Mouse (Mus musculus) testis, adult 2 months (tissue): ENCODE results near the gene Grm3. TPM values are rescaled to one million over a fixed set of nuclear protein-coding genes. Genes with fewer than 3 reads are reported as not detected.

ENCODE experiments used
- H3K27ac ChIP-seq: fragments of 200-500 bp; 2 replicates; pipeline ENCODE4 v1.5.1; 2012; ENCODE audit warnings: low read depth, low read length; ENCODE audit not compliant: control insufficient read depth, insufficient read depth
- H3K27me3 ChIP-seq: fragments of 200-500 bp; 2 replicates; pipeline ENCODE4 v1.6.1; 2012; ENCODE audit warnings: mild to moderate bottlenecking, low read length, moderate library complexity; ENCODE audit not compliant: control insufficient read depth, insufficient read depth
- H3K36me3 ChIP-seq: fragments of 200-500 bp; 2 replicates; pipeline ENCODE4 v1.6.1; 2012; ENCODE audit warnings: mild to moderate bottlenecking, low read length; ENCODE audit not compliant: control insufficient read depth, insufficient read depth
- H3K4me1 ChIP-seq: fragments of 200-500 bp; 2 replicates; pipeline ENCODE4 v1.6.1; 2012; ENCODE audit warnings: low read length; ENCODE audit not compliant: control insufficient read depth, insufficient read depth
- H3K4me3 ChIP-seq: fragments of 200-500 bp; 2 replicates; pipeline ENCODE4 v1.5.1; 2012; ENCODE audit warnings: low read depth, mild to moderate bottlenecking, low read length, moderate library complexity, mixed read lengths; ENCODE audit not compliant: control insufficient read depth
- CTCF ChIP-seq: fragments of 200-500 bp; IDR thresholded peaks from 2 replicates; pipeline ENCODE4 v1.5.1; 2012; ENCODE audit warnings: low read depth, mild to moderate bottlenecking, inconsistent platforms, low read length, moderate library complexity; ENCODE audit not compliant: control insufficient read depth, insufficient read depth, insufficient replicate concordance
- POLR2A ChIP-seq: fragments of 200-500 bp; IDR thresholded peaks from 2 replicates; pipeline ENCODE4 v1.6.1; 2012; ENCODE audit warnings: low read depth, mild to moderate bottlenecking, inconsistent platforms, low read length, moderate library complexity; ENCODE audit not compliant: control insufficient read depth
- polyA plus RNA-seq: library from polyadenylated mRNA; depleted of rRNA; stranded (reverse); fragments of >200 nt; gene quantifications from 2 replicates; pipeline ENCODE4 v1.2.3, GENCODE M21; 2012

The Grm3 gene
- polyA plus RNA-seq, 1 experiment: 0.28 TPM

DNA sequence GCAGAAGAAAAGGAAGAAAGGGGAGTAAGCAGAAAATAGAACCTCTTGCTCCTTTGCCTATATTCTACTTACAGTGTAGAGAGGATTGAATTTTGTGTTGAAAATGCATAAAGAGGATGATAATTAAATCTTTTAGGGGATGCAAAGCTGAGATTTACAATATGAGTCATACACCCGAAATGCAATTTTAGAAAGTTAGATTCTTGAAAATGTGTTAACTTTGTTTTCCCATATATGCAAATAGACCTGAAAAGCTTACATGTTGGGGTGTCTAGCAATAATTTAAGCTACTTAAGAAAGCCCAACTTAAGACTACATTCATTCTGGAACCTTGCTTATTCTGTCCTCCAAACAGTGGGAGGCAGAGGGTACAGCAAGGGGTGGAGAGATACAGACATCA lies 56.0 kb downstream of the Grm3 start:
- TF ChIP-seq CTCF (no peak), POLR2A (no peak)
- no peaks in the 10 kb centered on the region for H3K4me1 ChIP-seq
- no peaks in the 10 kb centered on the region for H3K27me3 ChIP-seq
- no peak overlapping the region for H3K4me3 ChIP-seq
- H3K36me3 ChIP-seq: no peaks in the 10 kb centered on the region
- H3K27ac ChIP-seq: no peak overlapping the region

DNA sequence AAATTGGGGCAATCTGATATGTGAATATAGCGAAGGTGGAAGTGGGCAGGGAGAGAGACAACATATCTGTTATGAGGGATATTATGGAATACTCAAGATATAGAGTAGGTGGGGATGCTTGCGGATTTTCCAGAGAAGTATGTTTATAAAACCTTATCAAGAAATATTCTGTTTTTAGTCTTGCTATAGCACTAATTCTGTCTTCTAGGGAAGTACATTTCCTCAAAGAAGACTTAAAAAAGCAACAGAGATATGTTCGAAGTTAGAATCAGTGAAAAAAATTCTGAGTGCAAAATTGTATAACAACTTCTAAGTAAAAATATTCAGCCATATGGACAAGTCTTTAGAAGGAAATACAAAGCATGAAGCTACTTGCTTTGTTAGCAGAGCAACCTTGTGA lies 61.6 kb downstream of the Grm3 start:
- Histone ChIP-seq H3K4me1 (no peaks in the 10 kb centered on the region), H3K36me3 (no peaks in the 10 kb centered on the region), H3K4me3 (no peak overlapping the region), H3K27me3 (no peaks in the 10 kb centered on the region), H3K27ac (no peak overlapping the region)
- TF ChIP-seq POLR2A (no peak), CTCF (no peak)

DNA sequence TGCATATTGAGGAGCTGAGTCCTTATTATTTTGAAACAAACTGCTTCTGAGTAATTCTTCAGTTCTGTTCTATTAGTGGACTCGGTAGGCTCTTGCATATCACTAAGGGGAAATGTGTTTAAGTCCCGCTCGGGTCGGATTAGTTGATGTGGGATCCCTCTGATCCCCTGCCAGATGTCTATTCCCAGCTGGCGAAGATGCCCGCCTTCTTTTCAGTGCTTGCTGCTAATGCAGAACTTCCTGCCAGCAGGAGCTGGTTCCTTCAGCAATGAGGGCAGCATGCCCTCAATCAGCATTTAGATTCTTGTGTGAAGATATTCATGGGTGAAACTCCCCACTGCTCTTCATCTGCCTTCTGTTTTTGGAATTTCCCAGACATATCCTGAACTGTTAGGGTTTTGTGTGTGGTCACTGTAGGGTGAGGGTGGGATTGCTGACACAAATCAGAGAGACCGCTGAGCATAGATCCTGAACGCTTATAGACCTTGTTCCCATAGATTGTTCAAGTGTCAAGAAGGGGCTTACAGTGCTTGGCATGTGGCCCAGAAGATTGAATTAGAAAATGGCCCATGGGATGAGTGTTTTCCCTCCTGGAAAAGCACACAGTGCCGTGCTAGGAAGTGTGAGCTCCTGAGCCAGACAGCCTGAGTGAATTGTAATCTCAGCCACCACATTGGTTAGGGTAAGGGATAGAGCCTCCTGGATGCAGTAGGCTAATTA lies 62.9 kb downstream of the Grm3 start:
- Histone ChIP-seq H3K27me3 (no peaks in the 10 kb centered on the region), H3K27ac (no peak overlapping the region), H3K4me1 (no peaks in the 10 kb centered on the region), H3K4me3 (no peak overlapping the region), H3K36me3 (no peaks in the 10 kb centered on the region)
- TF ChIP-seq POLR2A (no peak), CTCF (no peak)

DNA sequence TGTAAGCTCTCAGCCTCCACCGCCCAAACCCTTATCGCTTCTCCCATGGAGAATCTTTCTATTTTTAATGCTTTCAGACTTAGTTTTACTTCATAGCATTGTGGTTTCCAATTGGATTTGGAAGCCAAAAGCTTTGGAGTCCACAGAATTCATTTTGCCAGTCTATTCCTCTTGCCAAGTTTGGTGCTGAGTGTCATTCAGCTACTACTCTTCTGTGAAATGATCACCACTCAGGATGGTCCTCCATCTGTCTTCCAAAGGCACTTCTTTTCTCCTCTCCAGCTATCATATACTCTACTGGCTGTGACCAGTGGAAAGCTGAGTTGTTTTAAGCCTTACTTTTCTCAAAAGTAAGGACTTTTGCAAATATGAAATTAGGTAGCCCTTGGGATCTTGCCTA lies 86.4 kb downstream of the Grm3 start:
- Histone ChIP-seq H3K27me3 (no peaks in the 10 kb centered on the region), H3K4me1 (no peaks in the 10 kb centered on the region), H3K4me3 (no peak overlapping the region), H3K27ac (no peak overlapping the region), H3K36me3 (no peaks in the 10 kb centered on the region)
- no peak for TF ChIP-seq CTCF
- TF ChIP-seq POLR2A: no peak

- Histone ChIP-seq H3K36me3 (no peaks in the 10 kb centered on the region), H3K4me3 (no peak overlapping the region), H3K27ac (no peak overlapping the region), H3K27me3 (no peaks in the 10 kb centered on the region), H3K4me1 (no peaks in the 10 kb centered on the region)
- TF ChIP-seq CTCF (no peak), POLR2A (no peak)
Measured at GRCm38 (mm10) chr5:9627220-9627619, 97.8 kb downstream of the Grm3 start.

GRCm38 (mm10) chr5:9624396-9624795 lies 100.6 kb downstream of the Grm3 start:
- no peak overlapping the region for H3K4me3 ChIP-seq
- no peaks in the 10 kb centered on the region for H3K36me3 ChIP-seq
- no peak for TF ChIP-seq POLR2A
- no peak for TF ChIP-seq CTCF
- no peaks in the 10 kb centered on the region for H3K4me1 ChIP-seq
- H3K27me3 ChIP-seq: no peaks in the 10 kb centered on the region
- H3K27ac ChIP-seq: no peak overlapping the region

DNA sequence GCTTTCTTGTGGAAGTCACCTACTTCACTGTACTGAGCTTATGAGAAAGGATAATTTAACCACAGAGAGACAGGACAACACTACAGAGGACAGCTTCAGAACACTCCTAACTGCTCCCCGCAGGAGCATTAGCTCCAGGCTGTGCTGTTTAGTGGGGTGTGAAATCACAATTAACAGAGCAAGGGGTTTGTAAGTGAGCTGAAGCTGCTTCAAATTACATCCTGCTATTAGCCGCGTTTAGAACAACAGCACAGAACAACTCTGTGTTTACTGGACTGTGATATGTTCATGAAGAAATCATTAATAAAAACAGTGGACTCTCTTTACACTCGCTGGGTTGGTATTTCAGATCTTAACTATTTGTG lies 101.9 kb downstream of the Grm3 start:
- H3K4me1 ChIP-seq: no peaks in the 10 kb centered on the region
- H3K4me3 ChIP-seq: no peak overlapping the region
- TF ChIP-seq CTCF (no peak), POLR2A (no peak)
- H3K27me3 ChIP-seq: no peaks in the 10 kb centered on the region
- H3K36me3 ChIP-seq: no peaks in the 10 kb centered on the region
- H3K27ac ChIP-seq: no peak overlapping the region
